Mouse (Mus musculus) leukemia stem cell, adult 10-12 weeks (primary cell): ENCODE results near the gene Cntnap2. TPM values are rescaled to one million over a fixed set of nuclear protein-coding genes. Genes with fewer than 3 reads are reported as not detected.

ENCODE experiments used
- polyA plus RNA-seq: library from polyadenylated mRNA; stranded (reverse); fragments of >175 nt; gene quantifications from 2 replicates; pipeline ENCODE4 v1.2.3, GENCODE M21; 2012; ENCODE audit warnings: low replicate concordance

The Cntnap2 gene
- polyA plus RNA-seq = 0.26 TPM in 1 of 2 replicates, not detected in the other

GRCm38 (mm10) chr6:45059091-45059490, at the start of gene Cntnap2:
Gene Cntnap2, plus strand, starts transcription at chr6:45059357.

